In genomic region chr2:30095882-30096527, GRCm38 (mm10) we compare ENCODE assay signal across 8 mouse cellular contexts. TPM values are rescaled to one million over a fixed set of nuclear protein-coding genes. Genes with fewer than 3 reads are reported as not detected.
DNase-seq lines count a peak whose midpoint lies in the region; ATAC-seq and TF ChIP-seq lines count a peak whose summit lies in the region.

No protein-coding gene starts in this region.

- 80% methylated on average over 2 of the region's 2 CpGs for WGBS in kidney, adult 2 months
- 86% methylated on average over 2 of the region's 2 CpGs for WGBS in kidney, embryonic 16.5 days

- H3K4me2 ChIP-seq in kidney, embryonic 16.5 days (replicated peaks; ENCODE audit: low read depth, low read length) = no peak overlapping the region

- no peak overlapping the region for H3K27ac ChIP-seq in kidney, adult 2 months (ENCODE audit: insufficient read depth, low read depth, low read length)
- no peak overlapping the region for H3K27ac ChIP-seq in kidney, embryonic 16.5 days (ENCODE audit: low read length)

- ATAC-seq in kidney, embryonic 16.5 days (ENCODE audit: low FRiP score, low TSS enrichment) = no peak
- ATAC-seq in erythroblast, adult 5-6 weeks (replicated peaks; ENCODE audit: low FRiP score, poor library complexity, severe bottlenecking) = peak; percentile 47; the same call in 1 of the 2 replicates

- H3K9me3 ChIP-seq in kidney, embryonic 16.5 days (ENCODE audit: low read length) = no peaks in the 10 kb centered on the region

- H3K27me3 ChIP-seq in kidney, adult 2 months (replicated peaks; ENCODE audit: control insufficient read depth, insufficient read depth, low read length) = no peaks in the 10 kb centered on the region
- no peaks in the 10 kb centered on the region for H3K27me3 ChIP-seq in kidney, embryonic 16.5 days (ENCODE audit: insufficient read depth, low read length)

- H3K9ac ChIP-seq in kidney, embryonic 16.5 days (replicated peaks; ENCODE audit: low read length) = no peak overlapping the region

- H3K4me3 ChIP-seq in kidney, adult 2 months (ENCODE audit: insufficient read depth, low read depth, low read length) = no peak overlapping the region
- no peak overlapping the region for H3K4me3 ChIP-seq in kidney, embryonic 16.5 days (ENCODE audit: low read length)

- DNase-seq in kidney, adult 2 months = peak; percentile 71
- peak; percentile 42 to 57 for DNase-seq in CD8-positive naive resting alpha-beta T cell, adult 2 months (ENCODE audit: low read depth in 2 of 2, low spot score in 2 of 2)
- peak; percentile 51 for DNase-seq in T-cell, adult 2 months (ENCODE audit: low spot score)
- DNase-seq in lung, adult 18-20 months = peak; percentile 58 to 60
- DNase-seq in spleen, postnatal 36 days (ENCODE audit: low spot score in 2 of 2) = peak; percentile 46 to 61
- no peak for DNase-seq in left cerebral cortex, postnatal 36 days (ENCODE audit: low spot score in 2 of 2)

- no peak for TF ChIP-seq POLR2A in kidney, adult 2 months (IDR thresholded peaks at IDR 0.05; ENCODE audit: low read depth, low read length)

- no peaks in the 10 kb centered on the region for H3K4me1 ChIP-seq in kidney, adult 2 months (ENCODE audit: control insufficient read depth, insufficient read depth, low read length)
- peaks cover 20% of the 10 kb centered on the region; the same call in 1 of the 2 replicates for H3K4me1 ChIP-seq in kidney, embryonic 16.5 days (ENCODE audit: insufficient read depth, low read length)

- intact Hi-C loops in left cerebral cortex, postnatal 36 days (cut with DNase I) = no loop called here

- TF ChIP-seq CTCF in kidney, adult 2 months (conservative IDR thresholded peaks at IDR 0.05; ENCODE audit: insufficient read depth, insufficient read length, low read depth, low read length) = peak; percentile 84

- no peaks in the 10 kb centered on the region for H3K36me3 ChIP-seq in kidney, adult 2 months (ENCODE audit: control insufficient read depth, insufficient read depth, low read length)
- H3K36me3 ChIP-seq in kidney, embryonic 16.5 days (ENCODE audit: insufficient read depth, low read length) = peaks cover 9% of the 10 kb centered on the region; the same call in 1 of the 2 replicates

RNA-seq across cellular contexts. Expression of gene Zdhhc12, which starts 2.6 kb away (rescaled TPM):
- 49.0 and 69.1 TPM in 2 replicates for polyA plus RNA-seq in kidney, adult 2 months (2012; rRNA removed)
- polyA plus RNA-seq in kidney, embryonic 16.5 days (2015; fragmentation: Nextera tagmentation; extraction: Ambion mirVana) = 41.6 and 42.6 TPM in 2 replicates
- total RNA-seq in erythroblast, adult 5-6 weeks (2015; ENCODE audit: low replicate concordance) = 7.9 TPM in 1 of 2 replicates, not detected in the other
- 0.85 and 2.9 TPM in 2 replicates for total RNA-seq in erythroblast, adult 5-6 weeks (2017; ENCODE audit: low replicate concordance)
- total RNA-seq in left cerebral cortex, postnatal 36 days (2021) = 1 to 10 TPM; 7.2 to 8.6 TPM

RNA-seq across cellular contexts. Expression of gene Pkn3, which starts 18.5 kb away (rescaled TPM):
- 4.7 and 4.8 TPM in 2 replicates for polyA plus RNA-seq in kidney, adult 2 months (2012; rRNA removed)
- 13.5 and 15.9 TPM in 2 replicates for polyA plus RNA-seq in kidney, embryonic 16.5 days (2015; fragmentation: Nextera tagmentation; extraction: Ambion mirVana)
- total RNA-seq in erythroblast, adult 5-6 weeks (2015; ENCODE audit: low replicate concordance) = 0.63 and 13.3 TPM in 2 replicates
- total RNA-seq in erythroblast, adult 5-6 weeks (2017; ENCODE audit: low replicate concordance) = 0.68 and 3.3 TPM in 2 replicates
- total RNA-seq in left cerebral cortex, postnatal 36 days (2021) = 1 to 10 TPM; 1.1 to 2.9 TPM

RNA-seq across cellular contexts. Expression of gene Zer1, which starts 28.4 kb away (rescaled TPM):
- polyA plus RNA-seq in kidney, adult 2 months (2012; rRNA removed) = 45.8 and 59.5 TPM in 2 replicates
- 5.6 and 8.0 TPM in 2 replicates for polyA plus RNA-seq in kidney, embryonic 16.5 days (2015; fragmentation: Nextera tagmentation; extraction: Ambion mirVana)
- 10.2 and 10.4 TPM in 2 replicates for total RNA-seq in erythroblast, adult 5-6 weeks (2015; ENCODE audit: low replicate concordance)
- total RNA-seq in erythroblast, adult 5-6 weeks (2017; ENCODE audit: low replicate concordance) = 12.8 and 17.0 TPM in 2 replicates
- total RNA-seq in left cerebral cortex, postnatal 36 days (2021) = 100 to 1,000 TPM; 154 to 161 TPM

RNA-seq across cellular contexts. Expression of gene Tbc1d13, which starts 37.5 kb away (rescaled TPM):
- 156 and 161 TPM in 2 replicates for polyA plus RNA-seq in kidney, adult 2 months (2012; rRNA removed)
- 8.2 and 12.3 TPM in 2 replicates for polyA plus RNA-seq in kidney, embryonic 16.5 days (2015; fragmentation: Nextera tagmentation; extraction: Ambion mirVana)
- 20.0 and 20.3 TPM in 2 replicates for total RNA-seq in erythroblast, adult 5-6 weeks (2015; ENCODE audit: low replicate concordance)
- 8.6 and 9.9 TPM in 2 replicates for total RNA-seq in erythroblast, adult 5-6 weeks (2017; ENCODE audit: low replicate concordance)
- 10 to 100 TPM; 48.0 to 63.9 TPM for total RNA-seq in left cerebral cortex, postnatal 36 days (2021)

RNA-seq across cellular contexts. Expression of gene Set, which starts 38.8 kb away (rescaled TPM):
- polyA plus RNA-seq in kidney, adult 2 months (2012; rRNA removed) = 30.4 and 37.4 TPM in 2 replicates
- polyA plus RNA-seq in kidney, embryonic 16.5 days (2015; fragmentation: Nextera tagmentation; extraction: Ambion mirVana) = 430 and 458 TPM in 2 replicates
- total RNA-seq in erythroblast, adult 5-6 weeks (2015; ENCODE audit: low replicate concordance) = 50.0 and 56.0 TPM in 2 replicates
- 143 and 233 TPM in 2 replicates for total RNA-seq in erythroblast, adult 5-6 weeks (2017; ENCODE audit: low replicate concordance)
- total RNA-seq in left cerebral cortex, postnatal 36 days (2021) = 100 to 1,000 TPM; 180 to 185 TPM

Comparison
In these comparisons a context has a peak if more than half of its experiments do, and no peak if none do; other contexts are left out.
1. DNase-seq: peak in kidney, adult 2 months (single experiment), CD8-positive naive resting alpha-beta T cell, adult 2 months (2 of 2), T-cell, adult 2 months (single experiment), lung, adult 18-20 months (2 of 2) and spleen, postnatal 36 days (2 of 2); none in left cerebral cortex, postnatal 36 days (0 of 2).
2. RNA of gene Zer1, which starts 28.4 kb away (total RNA-seq): 154 to 161 TPM in left cerebral cortex, postnatal 36 days; 10.2 to 17.0 TPM in erythroblast, adult 5-6 weeks; every median in the first group is over 4 times any median in the second.